Mouse (Mus musculus) intestine, embryonic 14.5 days (tissue): ENCODE data around the gene Nphp4. TPM values are rescaled to one million over a fixed set of nuclear protein-coding genes. Genes with fewer than 3 reads are reported as not detected.

Experiments used
- ATAC-seq: fragments of 200-750 bp; cut with Nextera tagmentation; replicated peaks from 2 replicates; pipeline ENCODE4 v1.8.0; 2017; ENCODE audit warnings: low read depth, moderate number of reproducible peaks, moderate TSS enrichment, moderate library complexity; ENCODE audit not compliant: low FRiP score, low TSS enrichment
- DNase-seq: peaks from one replicate; pipeline ENCODE4 v3.0.0-alpha.2; 2018; ENCODE audit warnings: low spot score
- H3K27ac ChIP-seq: fragments of 300-500 bp; sonication (generic); 2 replicates; pipeline ENCODE4 v1.5.1; 2014; ENCODE audit warnings: low read depth, mild to moderate bottlenecking, control low read depth
- H3K27me3 ChIP-seq: fragments of 300-500 bp; sonication (generic); replicated peaks from 2 replicates; pipeline ENCODE4 v1.6.1; 2014; ENCODE audit warnings: low read length, control low read depth; ENCODE audit not compliant: control insufficient read depth, insufficient read depth
- H3K36me3 ChIP-seq: fragments of 300-500 bp; sonication (generic); 2 replicates; pipeline ENCODE4 v1.6.1; 2014; ENCODE audit warnings: low read length, control low read depth; ENCODE audit not compliant: control insufficient read depth, insufficient read depth
- H3K4me1 ChIP-seq: fragments of 300-500 bp; sonication (generic); replicated peaks from 2 replicates; pipeline ENCODE4 v1.6.1; 2014; ENCODE audit warnings: low read length, control low read depth, mixed read lengths; ENCODE audit not compliant: control insufficient read depth, insufficient read depth
- H3K4me2 ChIP-seq: fragments of 300-500 bp; sonication (generic); 2 replicates; pipeline ENCODE4 v1.6.1; 2014; ENCODE audit warnings: low read length
- H3K4me3 ChIP-seq: fragments of 300-500 bp; sonication (generic); 2 replicates; pipeline ENCODE4 v1.5.1; 2014; ENCODE audit warnings: low read depth, low read length, control low read depth, mixed read lengths
- H3K9ac ChIP-seq: fragments of 300-500 bp; sonication (generic); 2 replicates; pipeline ENCODE4 v1.6.1; 2014; ENCODE audit warnings: mild to moderate bottlenecking, low read length
- H3K9me3 ChIP-seq: fragments of 300-500 bp; sonication (generic); 2 replicates; pipeline ENCODE4 v1.6.1; 2016; ENCODE audit warnings: low read length, control low read depth; ENCODE audit not compliant: control insufficient read depth
- WGBS: fragments of 180-500 bp; shearing (Covaris S2); extraction: QIAGEN DNeasy Blood & Tissue Kit; methylation state at CpG from one replicate; pipeline ENCODE4 v1.1.7; 2014; 5-methylcytosine and 5-hydroxymethylcytosine counted together
- polyA plus RNA-seq: library from polyadenylated mRNA; unstranded; fragments of >200 nt; fragmentation: Nextera tagmentation; extraction: Ambion mirVana; gene quantifications from 2 replicates; pipeline ENCODE4 v1.2.1, GENCODE M21; 2014

The Nphp4 gene
- polyA plus RNA-seq, 1 experiment from 2014 or later = 2.7 TPM

GRCm38 (mm10) chr4:152447731-152448665 lies 28.5 kb upstream of the Nphp4 start:
- 83% methylated on average over 22 of the region's 22 CpGs for WGBS
- ATAC-seq (no peak), DNase-seq (no peak)
- Histone ChIP-seq H3K27ac (no peak overlapping the region), H3K4me2 (no peak overlapping the region), H3K27me3 (no peaks in the 10 kb centered on the region), H3K9ac (no peak overlapping the region), H3K4me1 (no peaks in the 10 kb centered on the region), H3K36me3 (no peaks in the 10 kb centered on the region), H3K9me3 (no peaks in the 10 kb centered on the region), H3K4me3 (no peak overlapping the region)

DNA sequence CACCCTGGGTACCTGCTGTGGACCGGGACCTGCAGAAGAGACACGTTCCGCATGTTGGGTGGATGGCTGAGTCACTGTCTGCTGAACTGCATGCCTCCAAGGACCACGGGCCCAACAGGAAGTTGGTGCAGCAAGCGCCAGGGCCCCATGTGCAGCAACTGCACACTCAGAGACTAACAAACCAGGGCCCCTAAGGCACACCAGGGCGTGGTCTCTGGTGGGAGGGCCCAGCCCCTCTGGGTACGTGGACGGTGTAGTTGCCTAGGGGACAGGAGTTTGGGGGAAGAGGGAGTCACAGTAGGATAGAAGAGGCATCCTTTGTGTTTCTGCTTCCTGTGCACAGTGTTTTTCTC lies 27.9 kb upstream of the Nphp4 start:
- Histone ChIP-seq H3K9me3 (no peaks in the 10 kb centered on the region), H3K4me3 (no peak overlapping the region), H3K27ac (no peak overlapping the region), H3K9ac (no peak overlapping the region), H3K36me3 (no peaks in the 10 kb centered on the region), H3K4me1 (no peaks in the 10 kb centered on the region), H3K4me2 (no peak overlapping the region), H3K27me3 (no peaks in the 10 kb centered on the region)
- ATAC-seq (no peak), DNase-seq (no peak)
- WGBS = 70% methylated on average over 8 of the region's 8 CpGs

GRCm38 (mm10) chr4:152451371-152451770 lies 25.1 kb upstream of the Nphp4 start:
- Histone ChIP-seq H3K36me3 (no peaks in the 10 kb centered on the region), H3K27me3 (no peaks in the 10 kb centered on the region), H3K9ac (no peak overlapping the region), H3K27ac (no peak overlapping the region), H3K4me2 (no peak overlapping the region), H3K4me1 (no peaks in the 10 kb centered on the region), H3K4me3 (no peak overlapping the region), H3K9me3 (no peaks in the 10 kb centered on the region)
- DNase-seq (no peak), ATAC-seq (no peak)
- WGBS = 83% methylated on average over 6 of the region's 6 CpGs

GRCm38 (mm10) chr4:152453079-152453478 lies 23.4 kb upstream of the Nphp4 start:
- ATAC-seq = no peak
- 53% methylated on average over 10 of the region's 10 CpGs for WGBS
- Histone ChIP-seq H3K4me2 (no peak overlapping the region), H3K9me3 (no peaks in the 10 kb centered on the region), H3K27me3 (no peaks in the 10 kb centered on the region), H3K36me3 (no peaks in the 10 kb centered on the region), H3K4me1 (no peaks in the 10 kb centered on the region), H3K9ac (no peak overlapping the region), H3K27ac (no peak overlapping the region), H3K4me3 (no peak overlapping the region)
- no peak for DNase-seq

- Histone ChIP-seq H3K36me3 (no peaks in the 10 kb centered on the region), H3K9ac (no peak overlapping the region), H3K27ac (no peak overlapping the region), H3K9me3 (no peaks in the 10 kb centered on the region), H3K4me1 (no peaks in the 10 kb centered on the region), H3K4me2 (no peak overlapping the region), H3K4me3 (no peak overlapping the region), H3K27me3 (no peaks in the 10 kb centered on the region)
- WGBS = 86% methylated on average over 12 of the region's 12 CpGs
- DNase-seq (no peak), ATAC-seq (no peak)
Measured at GRCm38 (mm10) chr4:152454153-152454552, 22.4 kb upstream of the Nphp4 start.

DNA sequence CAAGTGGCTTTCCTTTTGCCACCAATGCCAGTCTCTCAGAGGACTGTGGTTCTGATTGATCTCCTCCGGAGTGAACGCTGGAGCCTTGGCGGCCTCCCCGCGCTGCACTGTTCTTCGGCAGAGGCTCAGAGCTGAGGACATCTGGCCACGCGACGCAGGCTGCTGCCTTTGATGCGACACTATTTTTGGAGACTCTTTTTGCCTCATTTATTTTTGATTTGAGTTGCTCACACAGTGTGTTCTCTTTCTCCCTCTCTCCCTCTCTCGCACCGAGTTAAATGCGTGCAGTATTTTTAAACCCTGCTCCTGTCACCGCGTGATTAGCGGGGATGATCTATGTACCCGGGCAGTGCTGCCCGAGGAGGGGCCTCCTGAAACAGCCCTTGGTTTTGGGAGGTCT lies 19.9 kb upstream of the Nphp4 start:
- Histone ChIP-seq H3K4me1 (no peaks in the 10 kb centered on the region), H3K36me3 (no peaks in the 10 kb centered on the region), H3K4me3 (no peak overlapping the region), H3K4me2 (no peak overlapping the region), H3K27me3 (no peaks in the 10 kb centered on the region), H3K27ac (no peak overlapping the region), H3K9me3 (no peaks in the 10 kb centered on the region), H3K9ac (no peak overlapping the region)
- no peak for DNase-seq
- 75% methylated on average over 18 of the region's 18 CpGs for WGBS
- ATAC-seq = no peak

DNA sequence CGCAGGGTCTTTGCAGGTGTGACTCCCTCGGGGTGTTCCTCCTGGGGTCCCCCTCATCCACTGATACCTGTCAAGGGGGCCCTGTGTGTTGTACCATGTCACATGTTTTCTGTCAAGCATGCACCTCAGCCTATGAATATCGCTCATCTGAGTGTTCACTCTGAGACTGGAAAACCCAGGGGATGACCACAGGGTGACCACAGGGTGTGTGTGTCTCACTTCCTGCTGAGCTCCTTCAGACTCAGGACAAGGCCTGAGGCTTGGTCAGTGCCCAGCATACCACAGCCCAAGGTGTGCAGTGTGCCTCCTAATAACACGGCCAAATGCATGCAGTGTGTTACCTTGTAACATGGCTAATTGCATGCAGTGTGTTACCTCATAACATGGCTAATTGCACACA lies 18.8 kb upstream of the Nphp4 start:
- H3K4me3 ChIP-seq = no peak overlapping the region
- no peaks in the 10 kb centered on the region for H3K27me3 ChIP-seq
- H3K4me2 ChIP-seq = no peak overlapping the region
- H3K27ac ChIP-seq = no peak overlapping the region
- ATAC-seq (no peak), DNase-seq (no peak)
- no peak overlapping the region for H3K9ac ChIP-seq
- WGBS = 85% methylated on average over 4 of the region's 4 CpGs
- H3K36me3 ChIP-seq = no peaks in the 10 kb centered on the region
- no peaks in the 10 kb centered on the region for H3K4me1 ChIP-seq
- no peaks in the 10 kb centered on the region for H3K9me3 ChIP-seq

GRCm38 (mm10) chr4:152462516-152462915 lies 14.0 kb upstream of the Nphp4 start:
- WGBS = 76% methylated on average over 12 of the region's 12 CpGs
- Histone ChIP-seq H3K27ac (no peak overlapping the region), H3K9ac (no peak overlapping the region), H3K4me2 (no peak overlapping the region), H3K9me3 (no peaks in the 10 kb centered on the region), H3K27me3 (no peaks in the 10 kb centered on the region), H3K4me3 (no peak overlapping the region), H3K36me3 (no peaks in the 10 kb centered on the region), H3K4me1 (no peaks in the 10 kb centered on the region)
- DNase-seq (no peak), ATAC-seq (no peak)

GRCm38 (mm10) chr4:152463147-152463546 lies 13.4 kb upstream of the Nphp4 start:
- ATAC-seq (no peak), DNase-seq (no peak)
- no peak overlapping the region for H3K4me2 ChIP-seq
- no peaks in the 10 kb centered on the region for H3K27me3 ChIP-seq
- H3K4me1 ChIP-seq = no peaks in the 10 kb centered on the region
- no peaks in the 10 kb centered on the region for H3K9me3 ChIP-seq
- no peak overlapping the region for H3K27ac ChIP-seq
- WGBS = 84% methylated on average over 9 of the region's 9 CpGs
- no peak overlapping the region for H3K4me3 ChIP-seq
- H3K36me3 ChIP-seq = no peaks in the 10 kb centered on the region
- no peak overlapping the region for H3K9ac ChIP-seq
